Comparison of ENCODE assay signal across 8 mouse cellular contexts in the genomic region with DNA sequence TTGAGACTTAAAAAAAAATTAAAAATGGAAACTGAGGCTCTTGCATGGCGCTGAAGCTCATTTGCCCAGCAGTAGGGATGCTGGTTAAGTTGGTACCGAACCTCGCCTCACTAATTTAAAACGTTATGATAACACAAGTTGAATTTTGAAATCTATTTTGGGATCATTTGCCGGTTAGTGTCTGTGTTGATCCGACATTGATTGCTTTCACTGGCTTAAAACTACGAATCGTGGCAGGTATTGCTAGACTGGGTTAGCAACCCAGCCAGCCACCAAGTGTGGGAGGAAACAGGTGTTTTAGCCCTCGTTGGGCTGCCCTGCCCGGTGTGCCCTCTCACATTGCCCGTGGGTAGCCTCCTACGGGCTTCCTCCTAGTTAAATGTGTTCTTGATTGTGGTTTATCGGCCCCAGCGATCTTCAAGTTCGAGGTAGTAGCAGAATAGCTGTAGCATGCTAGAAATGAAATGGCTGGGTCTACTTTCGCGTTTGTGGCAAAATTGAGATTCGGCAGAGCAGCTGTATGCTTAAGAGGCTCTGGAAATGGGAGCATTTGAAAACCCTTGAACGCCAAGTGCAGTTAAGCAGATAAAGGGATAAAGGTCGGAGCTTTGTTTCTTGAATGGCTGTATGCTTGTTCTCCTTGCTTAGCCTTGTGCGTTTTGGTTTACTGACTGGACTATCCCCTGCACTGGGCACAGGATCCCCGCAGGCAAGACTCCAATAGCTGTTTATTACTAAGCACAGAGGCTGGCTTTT. TPM values are rescaled to one million over a fixed set of nuclear protein-coding genes. Genes with fewer than 3 reads are reported as not detected.
DNase-seq lines count a peak whose midpoint lies in the region; ATAC-seq lines count a peak whose summit lies in the region.

No protein-coding gene starts in this region.

- H3K4me1 ChIP-seq in embryonic facial prominence, embryonic 14.5 days (ENCODE audit: control insufficient read depth, insufficient read depth, low read length): peaks cover 11% of the 10 kb centered on the region; the same call in 1 of the 2 replicates
- peaks cover 63% of the 10 kb centered on the region for H3K4me1 ChIP-seq in liver, embryonic 13.5 days (replicated peaks)
- peaks cover 27% of the 10 kb centered on the region for H3K4me1 ChIP-seq in neural tube, embryonic 13.5 days (replicated peaks)

- peak overlapping the region; percentile 77 for H3K4me2 ChIP-seq in embryonic facial prominence, embryonic 14.5 days (ENCODE audit: low read depth, low read length)
- peak overlapping the region; percentile 96 for H3K4me2 ChIP-seq in liver, embryonic 13.5 days
- H3K4me2 ChIP-seq in neural tube, embryonic 13.5 days: peak overlapping the region; percentile 71

- no peaks in the 10 kb centered on the region for H3K27me3 ChIP-seq in embryonic facial prominence, embryonic 14.5 days (replicated peaks; ENCODE audit: control insufficient read depth, insufficient read depth, low read length)
- no peaks in the 10 kb centered on the region for H3K27me3 ChIP-seq in liver, embryonic 13.5 days
- H3K27me3 ChIP-seq in neural tube, embryonic 13.5 days: no peaks in the 10 kb centered on the region

- WGBS in embryonic facial prominence, embryonic 14.5 days: 4% methylated on average over 22 of the region's 22 CpGs
- WGBS in liver, embryonic 13.5 days (ENCODE audit: insufficient replicate concordance): 4% methylated on average over 22 of the region's 22 CpGs
- whole genome bisulfite sequencing in neural tube, embryonic 13.5 days: 10% methylated on average over 22 of the region's 22 CpGs

- no peaks in the 10 kb centered on the region for H3K9me3 ChIP-seq in embryonic facial prominence, embryonic 14.5 days (ENCODE audit: control insufficient read depth, low read length)
- no peaks in the 10 kb centered on the region for H3K9me3 ChIP-seq in liver, embryonic 13.5 days (replicated peaks)
- no peaks in the 10 kb centered on the region for H3K9me3 ChIP-seq in neural tube, embryonic 13.5 days

- H3K4me3 ChIP-seq in embryonic facial prominence, embryonic 14.5 days (ENCODE audit: low read depth, low read length): peak overlapping the region; percentile 85
- peak overlapping the region; percentile 97 for H3K4me3 ChIP-seq in liver, embryonic 13.5 days (replicated peaks)
- peak overlapping the region; percentile 82 for H3K4me3 ChIP-seq in neural tube, embryonic 13.5 days

- H3K36me3 ChIP-seq in embryonic facial prominence, embryonic 14.5 days (ENCODE audit: control insufficient read depth, insufficient read depth, low read length): no peaks in the 10 kb centered on the region
- H3K36me3 ChIP-seq in liver, embryonic 13.5 days: no peaks in the 10 kb centered on the region
- H3K36me3 ChIP-seq in neural tube, embryonic 13.5 days: no peaks in the 10 kb centered on the region

- H3K9ac ChIP-seq in embryonic facial prominence, embryonic 14.5 days (ENCODE audit: low read depth, low read length): peak overlapping the region; percentile 97
- H3K9ac ChIP-seq in liver, embryonic 13.5 days: peak overlapping the region; percentile 100
- H3K9ac ChIP-seq in neural tube, embryonic 13.5 days: peak overlapping the region; percentile 93

- DNase-seq in adrenal gland, postnatal 14 days: peak; percentile 37
- DNase-seq in adrenal gland, adult 8-10 months: no peak
- peak; percentile 58 for DNase-seq in CD4-positive helper T cell, adult 2 months (ENCODE audit: low read depth, low spot score)
- DNase-seq in embryonic facial prominence, embryonic 14.5 days (ENCODE audit: low spot score): peak; percentile 46
- DNase-seq in induced T-regulatory cell, adult 2 months (ENCODE audit: low read depth): peak; percentile 76
- DNase-seq in liver, embryonic 13.5 days: peak; percentile 56
- no peak for DNase-seq in ovary, postnatal 10 days (ENCODE audit: low spot score)

- H3K27ac ChIP-seq in embryonic facial prominence, embryonic 14.5 days (replicated peaks; ENCODE audit: low read depth, low read length): peak overlapping the region; percentile 92
- peak overlapping the region; percentile 95 for H3K27ac ChIP-seq in liver, embryonic 13.5 days
- H3K27ac ChIP-seq in neural tube, embryonic 13.5 days (replicated peaks): peak overlapping the region; percentile 95; the same call in 1 of the 2 replicates

- ATAC-seq in embryonic facial prominence, embryonic 14.5 days (ENCODE audit: low read depth): no peak
- no peak for ATAC-seq in liver, embryonic 13.5 days (ENCODE audit: low read depth)
- no peak for ATAC-seq in neural tube, embryonic 13.5 days (ENCODE audit: low read depth)

RNA-seq across cellular contexts. Expression of a gene that starts 2.2 kb away (rescaled TPM):
- 32.6 and 43.0 TPM in 2 replicates for total RNA-seq in adrenal gland, postnatal 14 days (2021)
- 10 to 100 TPM; 43.3 to 68.5 (median 55.2) TPM for total RNA-seq in adrenal gland, adult 8-10 months (2022)
- polyA plus RNA-seq in embryonic facial prominence, embryonic 14.5 days (2014; fragmentation: Nextera tagmentation; extraction: Ambion mirVana): 32.1 and 35.7 TPM in 2 replicates
- polyA plus RNA-seq in liver, embryonic 13.5 days (2015; fragmentation: Nextera tagmentation; extraction: Ambion mirVana): 38.0 and 43.2 TPM in 2 replicates
- polyA plus RNA-seq in neural tube, embryonic 13.5 days (2015; fragmentation: Nextera tagmentation; extraction: Ambion mirVana): 36.1 and 40.8 TPM in 2 replicates

Comparison
In these comparisons a context has a peak if more than half of its experiments do, and no peak if none do; other contexts are left out.
1. DNase-seq: peak in adrenal gland, postnatal 14 days (single experiment), CD4-positive helper T cell, adult 2 months (single experiment), embryonic facial prominence, embryonic 14.5 days (single experiment), induced T-regulatory cell, adult 2 months (single experiment) and liver, embryonic 13.5 days (single experiment); none in adrenal gland, adult 8-10 months (single experiment) and ovary, postnatal 10 days (single experiment).
2. Peak in every context shown above with its lines, with median percentiles within 50 percentile points of each other: H3K27ac ChIP-seq, H3K4me2 ChIP-seq, H3K4me3 ChIP-seq and H3K9ac ChIP-seq.